Mouse (Mus musculus) embryonic facial prominence, embryonic 14.5 days (tissue): ENCODE measurements around the gene Wdr72. TPM values are rescaled to one million over a fixed set of nuclear protein-coding genes. Genes with fewer than 3 reads are reported as not detected.
A peak's percentile ranks its signal among the peaks of the same experiment; 100 is the strongest.

Experiments used
- ATAC-seq: fragments of 200-750 bp; cut with Nextera tagmentation; 2 replicates; pipeline ENCODE4 v1.8.0; 2017; ENCODE audit warnings: low read depth, moderate number of reproducible peaks, moderate TSS enrichment
- DNase-seq: peaks from one replicate; pipeline ENCODE4 v3.0.0-alpha.2; 2015; ENCODE audit warnings: low spot score
- H3K27ac ChIP-seq: fragments of 300-500 bp; sonication (generic); replicated peaks from 2 replicates; pipeline ENCODE4 v1.5.1; 2014; ENCODE audit warnings: low read depth, mild to moderate bottlenecking, low read length, moderate library complexity
- H3K27me3 ChIP-seq: fragments of 300-500 bp; sonication (generic); replicated peaks from 2 replicates; pipeline ENCODE4 v1.6.1; 2014; ENCODE audit warnings: low read length; ENCODE audit not compliant: control insufficient read depth, insufficient read depth
- H3K36me3 ChIP-seq: fragments of 300-500 bp; sonication (generic); 2 replicates; pipeline ENCODE4 v1.6.1; 2014; ENCODE audit warnings: low read length, mixed read lengths; ENCODE audit not compliant: control insufficient read depth, insufficient read depth
- H3K4me1 ChIP-seq: fragments of 300-500 bp; sonication (generic); 2 replicates; pipeline ENCODE4 v1.6.1; 2014; ENCODE audit warnings: antibody characterized with exemption, low read length; ENCODE audit not compliant: control insufficient read depth, insufficient read depth
- H3K4me2 ChIP-seq: fragments of 300-500 bp; sonication (generic); 2 replicates; pipeline ENCODE4 v1.6.1; 2014; ENCODE audit warnings: low read depth, mild to moderate bottlenecking, low read length, moderate library complexity, mixed read lengths
- H3K4me3 ChIP-seq: fragments of 300-500 bp; sonication (generic); 2 replicates; pipeline ENCODE4 v1.5.1; 2014; ENCODE audit warnings: low read depth, mild to moderate bottlenecking, low read length
- H3K9ac ChIP-seq: fragments of 300-500 bp; sonication (generic); 2 replicates; pipeline ENCODE4 v1.6.1; 2014; ENCODE audit warnings: low read depth, mild to moderate bottlenecking, low read length, moderate library complexity, mixed read lengths
- H3K9me3 ChIP-seq: fragments of 300-500 bp; sonication (generic); 2 replicates; pipeline ENCODE4 v1.6.1; 2016; ENCODE audit warnings: low read length; ENCODE audit not compliant: control insufficient read depth
- WGBS: fragments of 180-500 bp; shearing (Covaris S2); extraction: QIAGEN DNeasy Blood & Tissue Kit; methylation state at CpG from one replicate; pipeline ENCODE4 v1.1.7; 2014; 5-methylcytosine and 5-hydroxymethylcytosine counted together
- polyA plus RNA-seq: library from polyadenylated mRNA; unstranded; fragments of >200 nt; fragmentation: Nextera tagmentation; extraction: Ambion mirVana; gene quantifications from 2 replicates; pipeline ENCODE4 v1.2.1, GENCODE M21; 2014

The Wdr72 gene
- polyA plus RNA-seq, 1 experiment from 2014 or later: 0.86 TPM

GRCm38 (mm10) chr9:74112526-74112925 is 2.4 kb downstream of the Wdr72 start:
- H3K9ac ChIP-seq: no peak overlapping the region
- H3K4me2 ChIP-seq: no peak overlapping the region
- no peaks in the 10 kb centered on the region for H3K9me3 ChIP-seq
- no peak for DNase-seq
- no peaks in the 10 kb centered on the region for H3K4me1 ChIP-seq
- WGBS: 90% methylated on average over 9 of the region's 9 CpGs
- no peaks in the 10 kb centered on the region for H3K27me3 ChIP-seq
- no peaks in the 10 kb centered on the region for H3K36me3 ChIP-seq
- no peak overlapping the region for H3K27ac ChIP-seq
- H3K4me3 ChIP-seq: no peak overlapping the region
- no peak for ATAC-seq

GRCm38 (mm10) chr9:74126222-74126621 is 16.1 kb downstream of the Wdr72 start:
- Histone ChIP-seq H3K4me1 (no peaks in the 10 kb centered on the region), H3K27ac (no peak overlapping the region), H3K27me3 (no peaks in the 10 kb centered on the region), H3K4me3 (no peak overlapping the region), H3K9me3 (no peaks in the 10 kb centered on the region), H3K36me3 (no peaks in the 10 kb centered on the region), H3K4me2 (no peak overlapping the region), H3K9ac (no peak overlapping the region)
- DNase-seq (no peak), ATAC-seq (no peak)
- 55% methylated on average over 5 of the region's 5 CpGs for WGBS

GRCm38 (mm10) chr9:74134010-74134409 is 23.9 kb downstream of the Wdr72 start:
- ATAC-seq (no peak), DNase-seq (no peak)
- Histone ChIP-seq H3K27me3 (no peaks in the 10 kb centered on the region), H3K9ac (no peak overlapping the region), H3K36me3 (no peaks in the 10 kb centered on the region), H3K4me1 (no peaks in the 10 kb centered on the region), H3K4me2 (no peak overlapping the region), H3K27ac (no peak overlapping the region), H3K4me3 (no peak overlapping the region), H3K9me3 (no peaks in the 10 kb centered on the region)
- 72% methylated on average over 2 of the region's 2 CpGs for WGBS

GRCm38 (mm10) chr9:74141864-74142263 is 31.7 kb downstream of the Wdr72 start:
- Histone ChIP-seq H3K27me3 (no peaks in the 10 kb centered on the region), H3K9me3 (no peaks in the 10 kb centered on the region), H3K4me3 (no peak overlapping the region), H3K4me1 (no peaks in the 10 kb centered on the region), H3K27ac (no peak overlapping the region), H3K4me2 (no peak overlapping the region), H3K36me3 (no peaks in the 10 kb centered on the region), H3K9ac (no peak overlapping the region)
- DNase-seq: peak; percentile 84
- WGBS: 4% methylated on average over 3 of the region's 3 CpGs
- ATAC-seq: 0 out of 2 replicates have a peak, but pooled peaks have one; percentile 41

- no peaks in the 10 kb centered on the region for H3K27me3 ChIP-seq
- H3K27ac ChIP-seq: no peak overlapping the region
- ATAC-seq (no peak), DNase-seq (no peak)
- no peak overlapping the region for H3K4me3 ChIP-seq
- H3K36me3 ChIP-seq: no peaks in the 10 kb centered on the region
- no peaks in the 10 kb centered on the region for H3K9me3 ChIP-seq
- H3K9ac ChIP-seq: no peak overlapping the region
- no peaks in the 10 kb centered on the region for H3K4me1 ChIP-seq
- H3K4me2 ChIP-seq: no peak overlapping the region
- WGBS: 38% methylated on average over 2 of the region's 2 CpGs
Observed at GRCm38 (mm10) chr9:74142705-74143104, 32.5 kb downstream of the Wdr72 start.

GRCm38 (mm10) chr9:74145203-74145602 is 35.0 kb downstream of the Wdr72 start:
- no peak overlapping the region for H3K4me3 ChIP-seq
- no peaks in the 10 kb centered on the region for H3K9me3 ChIP-seq
- H3K9ac ChIP-seq: no peak overlapping the region
- H3K36me3 ChIP-seq: no peaks in the 10 kb centered on the region
- ATAC-seq (no peak), DNase-seq (no peak)
- H3K27ac ChIP-seq: no peak overlapping the region
- no peaks in the 10 kb centered on the region for H3K4me1 ChIP-seq
- H3K27me3 ChIP-seq: no peaks in the 10 kb centered on the region
- no peak overlapping the region for H3K4me2 ChIP-seq
- WGBS: 98% methylated on average over 4 of the region's 4 CpGs

GRCm38 (mm10) chr9:74148306-74148705 is 38.1 kb downstream of the Wdr72 start:
- no peak overlapping the region for H3K9ac ChIP-seq
- no peak overlapping the region for H3K4me2 ChIP-seq
- no peak overlapping the region for H3K27ac ChIP-seq
- no peaks in the 10 kb centered on the region for H3K4me1 ChIP-seq
- H3K36me3 ChIP-seq: no peaks in the 10 kb centered on the region
- H3K27me3 ChIP-seq: no peaks in the 10 kb centered on the region
- no peak for ATAC-seq
- no peaks in the 10 kb centered on the region for H3K9me3 ChIP-seq
- WGBS: 69% methylated on average over 8 of the region's 8 CpGs
- no peak overlapping the region for H3K4me3 ChIP-seq
- peak; percentile 19 for DNase-seq

- Histone ChIP-seq H3K4me1 (no peaks in the 10 kb centered on the region), H3K9ac (no peak overlapping the region), H3K4me3 (no peak overlapping the region), H3K27me3 (no peaks in the 10 kb centered on the region), H3K36me3 (no peaks in the 10 kb centered on the region), H3K27ac (no peak overlapping the region), H3K9me3 (no peaks in the 10 kb centered on the region), H3K4me2 (no peak overlapping the region)
- ATAC-seq: no peak
- DNase-seq: no peak
- WGBS: 77% methylated on average over 11 of the region's 11 CpGs
Observed at GRCm38 (mm10) chr9:74160361-74160933, 50.3 kb downstream of the Wdr72 start.

GRCm38 (mm10) chr9:74165697-74166096 is 55.5 kb downstream of the Wdr72 start:
- Histone ChIP-seq H3K36me3 (no peaks in the 10 kb centered on the region), H3K27ac (no peak overlapping the region), H3K4me3 (no peak overlapping the region), H3K9me3 (no peaks in the 10 kb centered on the region), H3K4me1 (no peaks in the 10 kb centered on the region), H3K27me3 (no peaks in the 10 kb centered on the region), H3K9ac (no peak overlapping the region), H3K4me2 (no peak overlapping the region)
- no peak for ATAC-seq
- no peak for DNase-seq
- WGBS: 81% methylated on average over 2 of the region's 2 CpGs
